Mouse (Mus musculus) liver, adult (tissue): ENCODE data around the gene Vil1.

Experiments used
- GATA4 ChIP-seq: IDR thresholded peaks from 2 replicates; pipeline ENCODE4 v1.6.1; 2014; ENCODE audit warnings: mild to moderate bottlenecking, low read length; ENCODE audit not compliant: insufficient replicate concordance

Vil1 gene

GRCm38 (mm10) chr1:74433220-74433619, 24.0 kb downstream of the Vil1 start:
- no peak for TF ChIP-seq GATA4

- TF ChIP-seq GATA4, result no peak
Measured at GRCm38 (mm10) chr1:74434596-74434995, 25.4 kb downstream of the Vil1 start.

GRCm38 (mm10) chr1:74435563-74435962, 26.4 kb downstream of the Vil1 start:
- no peak for TF ChIP-seq GATA4

- TF ChIP-seq GATA4, result no peak
Measured at GRCm38 (mm10) chr1:74437702-74438427, 28.7 kb downstream of the Vil1 start.

- no peak for TF ChIP-seq GATA4
Measured at GRCm38 (mm10) chr1:74439166-74439876, 30.1 kb downstream of the Vil1 start.

GRCm38 (mm10) chr1:74444538-74444937, 35.4 kb downstream of the Vil1 start:
- TF ChIP-seq GATA4, result no peak

GRCm38 (mm10) chr1:74452611-74453045, 43.5 kb downstream of the Vil1 start:
- no peak for TF ChIP-seq GATA4

- no peak for TF ChIP-seq GATA4
Measured at GRCm38 (mm10) chr1:74460273-74460672, 51.1 kb downstream of the Vil1 start.
